Comparison of ENCODE assay signal across 9 mouse cellular contexts in genomic region chr12:80598236-80598635, GRCm38 (mm10). TPM values are rescaled to one million over a fixed set of nuclear protein-coding genes. Genes with fewer than 3 reads are reported as not detected.
DNase-seq lines count a peak whose midpoint lies in the region; ATAC-seq and TF ChIP-seq lines count a peak whose summit lies in the region.
"Had no signal": no experiment of that assay in that cellular context is flagged by ENCODE, and none has a peak within 500 bp of the region (broad histone marks: within the 10 kb centered on the region; RNA-seq: fewer than 3 reads in every experiment).

No protein-coding gene starts in this region.

- H3K9me3 ChIP-seq in lung, embryonic 14.5 days (ENCODE audit: low read depth, low read length), result no peaks in the 10 kb centered on the region
- H3K9me3 ChIP-seq in hindbrain, embryonic 12.5 days (replicated peaks), result no peaks in the 10 kb centered on the region
- H3K9me3 ChIP-seq in liver, embryonic 12.5 days (replicated peaks), result no peaks in the 10 kb centered on the region
- H3K9me3 ChIP-seq: liver, embryonic 15.5 days had no signal

- H3K4me3 ChIP-seq in lung, embryonic 14.5 days (ENCODE audit: low read depth, low read length), result no peak overlapping the region
- no peak overlapping the region for H3K4me3 ChIP-seq in hindbrain, embryonic 12.5 days
- no peak overlapping the region for H3K4me3 ChIP-seq in olfactory bulb, adult 2 months (ENCODE audit: insufficient read depth, low read depth, low read length)
- no peak overlapping the region for H3K4me3 ChIP-seq in liver, embryonic 12.5 days
- H3K4me3 ChIP-seq: liver, embryonic 15.5 days had no signal

- peaks cover 2% of the 10 kb centered on the region; the same call in 1 of the 2 replicates for H3K4me1 ChIP-seq in lung, embryonic 14.5 days (ENCODE audit: insufficient read depth)
- H3K4me1 ChIP-seq in hindbrain, embryonic 12.5 days, result peaks cover 12% of the 10 kb centered on the region; the same call in 1 of the 2 replicates
- H3K4me1 ChIP-seq in olfactory bulb, adult 2 months (ENCODE audit: control insufficient read depth, insufficient read depth, low read length), result peaks cover 5% of the 10 kb centered on the region; the same call in 1 of the 2 replicates
- peaks cover 50% of the 10 kb centered on the region for H3K4me1 ChIP-seq in liver, embryonic 12.5 days

- TF ChIP-seq POLR2A in olfactory bulb, adult 2 months (IDR thresholded peaks at IDR 0.05; ENCODE audit: insufficient read depth, low read depth, low read length), result no peak

- no peak overlapping the region for H3K9ac ChIP-seq in lung, embryonic 14.5 days
- no peak overlapping the region for H3K9ac ChIP-seq in hindbrain, embryonic 12.5 days
- H3K9ac ChIP-seq in liver, embryonic 12.5 days, result no peak overlapping the region
- H3K9ac ChIP-seq: liver, embryonic 15.5 days had no signal

- no peak for TF ChIP-seq CTCF in lung, embryonic 14.5 days (IDR thresholded peaks at IDR 0.05; ENCODE audit: low read depth)
- no peak for TF ChIP-seq CTCF in olfactory bulb, adult 2 months (IDR thresholded peaks at IDR 0.05; ENCODE audit: insufficient read depth, low read depth, low read length)

- no peaks in the 10 kb centered on the region for H3K36me3 ChIP-seq in lung, embryonic 14.5 days (ENCODE audit: insufficient read depth)
- no peaks in the 10 kb centered on the region; the same call in 1 of the 2 replicates for H3K36me3 ChIP-seq in hindbrain, embryonic 12.5 days
- H3K36me3 ChIP-seq in liver, embryonic 12.5 days, result no peaks in the 10 kb centered on the region
- H3K36me3 ChIP-seq: liver, embryonic 15.5 days had no signal

- 24% methylated on average over 7 of the region's 7 CpGs for WGBS in lung, embryonic 14.5 days
- WGBS in hindbrain, embryonic 12.5 days, result 16% methylated on average over 7 of the region's 7 CpGs
- 38% methylated on average over 7 of the region's 7 CpGs for WGBS in olfactory bulb, adult 2 months
- WGBS in liver, embryonic 12.5 days (ENCODE audit: insufficient replicate concordance), result 56% methylated on average over 7 of the region's 7 CpGs

- ATAC-seq in frontal cortex, adult (ENCODE audit: low TSS enrichment), result 0 out of 2 replicates have a peak, but pooled peaks have one; percentile 13
- ATAC-seq in lung, embryonic 14.5 days (ENCODE audit: insufficient read depth), result no peak
- no peak for ATAC-seq in hindbrain, embryonic 12.5 days (ENCODE audit: low FRiP score)
- no peak for ATAC-seq in liver, embryonic 12.5 days

- no peak overlapping the region for H3K4me2 ChIP-seq in lung, embryonic 14.5 days
- no peak overlapping the region for H3K4me2 ChIP-seq in hindbrain, embryonic 12.5 days (replicated peaks)
- H3K4me2 ChIP-seq in liver, embryonic 12.5 days, result no peak overlapping the region
- H3K4me2 ChIP-seq: liver, embryonic 15.5 days had no signal

- no peak for DNase-seq in frontal cortex, adult 2 months (ENCODE audit: extremely low spot score in 1 of 2, low spot score in 1 of 2)
- DNase-seq in lung, embryonic 14.5 days, result peak; percentile 20
- DNase-seq in lung, postnatal 14 days, result no peak
- DNase-seq in gastrocnemius, postnatal 4 days (ENCODE audit: low spot score in 2 of 2), result no peak

- no peaks in the 10 kb centered on the region for H3K27me3 ChIP-seq in lung, embryonic 14.5 days (ENCODE audit: insufficient read depth, low read length)
- no peaks in the 10 kb centered on the region for H3K27me3 ChIP-seq in hindbrain, embryonic 12.5 days
- peaks cover 10% of the 10 kb centered on the region; the same call in 1 of the 2 replicates for H3K27me3 ChIP-seq in liver, embryonic 12.5 days (replicated peaks)
- H3K27me3 ChIP-seq: liver, embryonic 15.5 days had no signal

- H3K27ac ChIP-seq in lung, embryonic 14.5 days (ENCODE audit: low read depth), result no peak overlapping the region
- H3K27ac ChIP-seq in hindbrain, embryonic 12.5 days, result peak overlapping the region; percentile 57
- peak overlapping the region; percentile 40; the same call in 1 of the 2 replicates for H3K27ac ChIP-seq in olfactory bulb, adult 2 months (ENCODE audit: insufficient read depth, low read depth, low read length)
- H3K27ac ChIP-seq in liver, embryonic 12.5 days, result no peak overlapping the region
- H3K27ac ChIP-seq: liver, embryonic 15.5 days had no signal

RNA-seq across cellular contexts. Expression of gene Slc39a9, which starts 45.4 kb away (rescaled TPM):
- polyA plus RNA-seq in frontal cortex, adult 2 months (2012; rRNA removed), result 26.8 and 29.1 TPM in 2 replicates
- 33.9 and 38.2 TPM in 2 replicates for polyA plus RNA-seq in lung, embryonic 14.5 days (2014; fragmentation: Nextera tagmentation; extraction: Ambion mirVana)
- polyA plus RNA-seq in hindbrain, embryonic 12.5 days (2016; fragmentation: Nextera tagmentation; extraction: Ambion mirVana), result 29.0 and 30.1 TPM in 2 replicates
- not detected in 2 replicates for polyA plus RNA-seq in olfactory bulb, adult 2 months (2012; ENCODE audit: insufficient read depth, insufficient read length, low replicate concordance, missing spikeins)
- polyA plus RNA-seq in liver, embryonic 12.5 days (2016; fragmentation: Nextera tagmentation; extraction: Ambion mirVana), result 15.3 and 15.7 TPM in 2 replicates
- 10 to 100 TPM; 21.2 to 22.6 TPM for total RNA-seq in gastrocnemius, postnatal 4 days (2021)

RNA-seq across cellular contexts. Expression of gene Erh, which starts 45.9 kb away (rescaled TPM):
- polyA plus RNA-seq in frontal cortex, adult 2 months (2012; rRNA removed), result 104 and 113 TPM in 2 replicates
- 357 and 369 TPM in 2 replicates for polyA plus RNA-seq in lung, embryonic 14.5 days (2014; fragmentation: Nextera tagmentation; extraction: Ambion mirVana)
- polyA plus RNA-seq in hindbrain, embryonic 12.5 days (2016; fragmentation: Nextera tagmentation; extraction: Ambion mirVana), result 259 and 299 TPM in 2 replicates
- polyA plus RNA-seq in olfactory bulb, adult 2 months (2012; ENCODE audit: insufficient read depth, insufficient read length, low replicate concordance, missing spikeins), result not detected in 2 replicates
- 188 and 195 TPM in 2 replicates for polyA plus RNA-seq in liver, embryonic 12.5 days (2016; fragmentation: Nextera tagmentation; extraction: Ambion mirVana)
- total RNA-seq in gastrocnemius, postnatal 4 days (2021), result 10 to 100 TPM; 57.7 to 61.6 TPM

Comparison
In these comparisons a context has a peak if more than half of its experiments do, and no peak if none do; other contexts are left out.
1. H3K27ac ChIP-seq: peak in hindbrain, embryonic 12.5 days (single experiment) and olfactory bulb, adult 2 months (single experiment); none in lung, embryonic 14.5 days (single experiment) and liver, embryonic 12.5 days (single experiment).
2. RNA of gene Erh, which starts 45.9 kb away (polyA plus RNA-seq): 357 to 369 TPM in lung, embryonic 14.5 days, 259 to 299 TPM in hindbrain, embryonic 12.5 days, 188 to 195 TPM in liver, embryonic 12.5 days and 104 to 113 TPM in frontal cortex, adult 2 months; not detected in olfactory bulb, adult 2 months; every median in the first group is over 100 times any median in the second.